Mouse (Mus musculus): Measurements from ENCODE around the gene Kctd12.
A peak's percentile ranks its signal among the peaks of the same experiment; 100 is the strongest.

Gene Kctd12

GRCm38 (mm10) chr14:102982627-102983540 is at the start of gene Kctd12:
Kctd12 (minus strand) TSS chr14:102982637.
- peak; percentile 70 for DNase-seq

GRCm38 (mm10) chr14:103029203-103029602 is 46.8 kb upstream of the Kctd12 start:
- no peak for DNase-seq

GRCm38 (mm10) chr14:103020046-103020445 is 37.6 kb upstream of the Kctd12 start:
- no peak for DNase-seq

DNA sequence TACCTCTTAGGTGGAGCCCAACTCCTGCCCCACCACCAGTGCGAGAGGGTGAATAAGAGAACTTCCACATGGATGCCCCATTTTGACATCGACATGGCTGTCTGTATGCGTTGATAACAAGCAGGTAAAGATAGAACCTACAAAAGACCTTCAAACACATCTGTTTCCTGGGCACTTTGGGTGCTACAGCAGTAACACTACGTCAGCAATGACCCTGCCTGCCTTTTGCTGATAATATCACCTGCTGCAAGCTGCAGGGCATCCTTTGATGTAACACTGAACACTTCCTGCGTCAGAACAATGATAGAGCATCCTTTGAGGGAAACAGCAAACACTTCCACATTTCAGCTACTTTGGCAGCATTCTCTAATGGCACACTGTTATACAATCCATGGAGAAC is 34.6 kb upstream of the Kctd12 start:
- peak; percentile 13 for DNase-seq

DNA sequence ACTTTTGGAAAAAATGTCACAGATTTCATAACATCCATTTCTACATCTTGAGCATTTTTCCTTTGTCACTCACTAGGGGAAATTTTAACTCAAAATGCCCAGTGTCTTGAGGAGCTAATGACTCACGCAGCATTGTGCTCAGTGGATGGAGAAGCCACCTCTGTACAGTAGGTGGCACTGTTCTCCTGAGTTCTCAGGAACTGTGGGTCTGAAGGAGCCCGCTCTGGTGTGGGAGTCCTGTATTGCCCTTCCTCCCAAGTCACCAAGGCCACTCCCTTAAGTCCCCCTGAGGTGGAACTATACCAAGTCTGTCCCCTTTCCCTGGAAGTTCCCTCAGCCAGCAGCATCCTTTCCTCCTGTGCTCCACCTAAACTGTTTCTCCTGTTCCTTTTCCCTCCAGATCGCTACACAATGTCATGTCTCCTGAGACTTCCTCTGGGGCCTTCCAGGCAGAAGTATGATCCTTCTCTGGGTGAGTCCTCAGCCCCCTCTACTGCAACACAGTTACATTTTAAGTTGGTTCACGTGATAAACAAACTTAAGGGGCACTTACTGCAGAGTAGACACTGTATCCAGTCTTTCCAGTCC is 30.2 kb upstream of the Kctd12 start:
- peak; percentile 72 for DNase-seq

DNA sequence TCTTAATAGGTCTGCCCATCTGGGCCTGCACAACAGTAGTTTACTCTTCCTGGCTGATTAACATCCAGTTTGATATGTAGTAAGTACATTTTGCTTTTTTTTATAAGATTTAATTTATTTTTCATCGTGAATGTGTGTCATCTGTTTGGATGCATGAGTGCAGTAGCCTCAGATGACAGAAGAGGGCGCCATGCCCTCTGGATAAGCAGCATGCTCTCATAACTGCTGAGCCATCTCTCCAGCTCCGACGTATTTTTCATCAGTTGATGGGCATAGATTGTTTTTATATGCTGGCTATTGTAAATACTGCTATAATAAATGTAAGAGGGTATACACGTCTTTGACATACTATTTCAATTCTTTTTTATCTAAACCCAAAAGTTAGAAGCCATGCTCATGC is 29.3 kb upstream of the Kctd12 start:
- DNase-seq = peak; percentile 64

- DNase-seq = no peak
Measured at GRCm38 (mm10) chr14:103007737-103008136, 25.3 kb upstream of the Kctd12 start.

- peak; percentile 76 for DNase-seq
Measured at GRCm38 (mm10) chr14:102994662-102995561, 12.5 kb upstream of the Kctd12 start.

DNA sequence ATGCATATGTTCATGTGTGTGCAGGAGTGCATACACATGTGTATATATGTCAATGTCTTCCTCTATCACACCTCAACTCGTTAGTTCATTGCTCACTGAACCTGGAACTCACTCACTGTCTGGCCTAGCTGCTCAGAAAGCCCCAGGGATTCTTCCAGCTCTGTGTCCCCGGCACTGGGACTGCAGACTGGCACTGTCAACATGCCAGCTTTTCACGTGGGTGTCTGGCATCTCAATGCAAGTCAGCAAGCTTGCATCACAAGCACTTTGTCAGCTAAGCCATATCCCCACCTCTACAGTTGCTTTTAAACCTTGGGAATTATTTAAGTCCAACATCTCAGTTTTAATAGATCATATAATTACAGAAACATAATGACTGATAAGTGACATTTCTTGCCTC is 8.3 kb upstream of the Kctd12 start:
- DNase-seq = no peak

DNA sequence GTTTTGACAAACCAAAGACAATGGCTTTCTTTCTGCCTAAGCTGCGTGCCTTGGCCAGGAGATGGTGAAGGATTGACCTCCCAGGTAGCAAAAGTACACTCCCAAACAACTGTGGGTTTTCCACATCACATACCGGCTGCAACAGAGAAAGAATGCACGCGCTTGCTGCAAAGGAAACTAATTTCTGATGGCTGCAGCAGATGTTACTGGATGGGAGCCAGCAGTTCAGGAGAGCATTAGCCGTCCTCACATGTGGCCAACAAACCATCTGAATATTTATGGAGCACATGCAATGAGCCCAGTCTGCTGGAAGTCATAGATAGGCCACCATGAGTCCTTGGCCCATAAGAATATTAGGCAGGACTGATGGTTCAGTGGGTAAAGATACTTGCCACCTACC is 7.4 kb upstream of the Kctd12 start:
- no peak for DNase-seq

- no peak for DNase-seq
Measured at GRCm38 (mm10) chr14:102989254-102989653, 6.8 kb upstream of the Kctd12 start.

DNA sequence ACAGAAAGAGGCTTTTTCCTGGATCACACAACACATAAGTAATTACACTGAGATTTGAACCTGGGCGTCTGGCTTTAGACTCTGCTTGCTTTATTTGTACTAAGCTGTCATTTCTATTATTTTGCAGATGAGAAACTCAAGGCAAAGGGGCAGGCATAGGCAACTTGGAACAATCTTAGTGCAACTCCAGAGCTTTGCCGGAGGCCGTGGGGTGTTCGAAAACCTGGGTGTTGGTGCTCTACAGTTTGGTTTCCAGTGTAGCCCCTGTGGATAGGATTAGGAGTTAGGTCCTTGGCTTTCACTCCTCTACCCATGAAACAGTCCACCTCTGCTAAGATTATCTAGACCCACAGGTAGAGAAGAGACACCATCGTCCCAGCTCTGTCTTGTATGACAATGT is 5.2 kb upstream of the Kctd12 start:
- no peak for DNase-seq

- DNase-seq = no peak
Measured at GRCm38 (mm10) chr14:102983686-102984085, 1.2 kb upstream of the Kctd12 start.

GRCm38 (mm10) chr14:102982016-102982626 is 316 bp downstream of the Kctd12 start:
- peak; percentile 67 for DNase-seq

GRCm38 (mm10) chr14:102981441-102982015 is 909 bp downstream of the Kctd12 start:
- peak; percentile 60 for DNase-seq

GRCm38 (mm10) chr14:102980986-102981385 is 1.5 kb downstream of the Kctd12 start:
- DNase-seq = no peak

DNA sequence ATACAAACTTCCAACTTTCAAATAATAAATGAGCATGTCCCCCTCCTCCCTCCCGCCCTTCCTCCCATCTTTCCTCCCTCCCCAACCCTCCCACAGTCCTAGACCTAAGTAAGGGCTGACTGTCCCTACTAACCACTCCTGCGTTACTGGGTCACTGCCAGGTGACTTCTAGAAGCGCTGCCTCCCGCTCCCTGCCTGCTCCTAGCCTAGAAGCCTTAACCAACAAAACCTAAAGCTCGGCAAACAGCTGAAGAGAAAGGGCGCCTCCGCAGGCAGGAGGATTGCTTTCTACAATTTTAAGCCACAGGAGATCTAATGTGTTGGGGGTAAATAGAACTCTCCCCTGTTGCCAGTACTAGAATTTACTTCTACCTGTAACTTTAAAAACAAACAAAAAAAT is 2.0 kb downstream of the Kctd12 start:
- DNase-seq = peak; percentile 62

GRCm38 (mm10) chr14:102979831-102980230 is 2.6 kb downstream of the Kctd12 start:
- DNase-seq = no peak

GRCm38 (mm10) chr14:102975865-102976264 is 6.6 kb downstream of the Kctd12 start:
- DNase-seq = no peak

DNA sequence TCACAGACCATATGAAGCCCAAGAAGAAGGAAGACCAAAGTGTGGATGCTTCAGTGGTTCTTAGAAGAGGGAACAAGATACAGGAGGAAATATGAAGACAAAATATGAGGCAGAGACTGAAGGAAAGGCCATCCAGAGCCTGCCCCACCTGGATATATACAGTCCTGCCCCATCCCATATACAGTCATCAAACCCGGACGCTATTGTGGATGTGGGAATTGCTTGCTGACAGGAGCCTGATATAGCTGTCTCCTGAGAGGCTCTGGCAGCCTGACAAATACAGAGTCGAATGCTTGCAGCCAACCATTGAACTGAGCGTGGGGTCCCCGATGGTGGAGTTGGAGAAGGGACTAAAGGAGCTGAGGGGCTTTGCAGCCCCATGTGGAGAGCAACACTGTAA is 13.6 kb downstream of the Kctd12 start:
- DNase-seq = no peak

DNA sequence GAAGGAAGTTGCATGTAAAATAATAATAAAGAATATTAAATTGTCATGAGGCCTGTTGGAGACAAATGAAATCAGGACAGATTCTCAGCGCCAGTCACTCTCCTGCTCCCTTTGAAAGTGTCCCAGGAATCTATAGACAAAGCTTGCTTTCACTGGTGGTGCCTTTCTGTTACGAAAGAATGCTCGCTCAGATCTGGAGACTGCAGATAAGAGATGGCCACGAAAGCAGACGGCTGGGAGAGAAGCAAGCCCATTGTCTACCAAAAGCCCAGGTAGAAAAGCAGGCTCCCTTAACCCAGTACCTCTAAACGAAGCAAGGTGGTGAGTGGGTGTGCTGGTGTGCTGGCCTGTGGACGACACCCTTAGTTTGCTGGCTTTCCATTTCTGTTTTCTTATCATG is 16.2 kb downstream of the Kctd12 start:
- DNase-seq = no peak

GRCm38 (mm10) chr14:102965841-102966240 is 16.6 kb downstream of the Kctd12 start:
- DNase-seq = no peak
